Mouse (Mus musculus) 3T3-L1 (cell line): ENCODE data around the gene Gm29276.
"Not testable (repeated sequence)": the region's sequence is repeated elsewhere in the genome, so short reads cannot be mapped to it uniquely, and the experiment has no call there.

Source experiments
- DNase-seq: peaks from one replicate; pipeline ENCODE4 v3.0.0-alpha.2; 2015; ENCODE audit warnings: low read depth, low spot score

The Gm29276 gene

GRCm38 (mm10) chrY:42582150-42582549 is at the start of gene Gm29276:
Gm29276 (minus strand) TSS chrY:42582250.
- DNase-seq = not testable (repeated sequence)
